Mouse (Mus musculus): ENCODE measurements at regions not wholly inside any gene's neighbourhood (a gene's known extent, or its start where the extent isn't known, plus 50 kb on each side); places are given as distances from the start of the nearest gene placed in this dataset.

- peak; percentile 17 to 28 for DNase-seq (ENCODE audit: low spot score in 2 of 2)
These were observed 221.2 kb downstream of the Myh15 start for GRCm38 (mm10) chr16:49278478-49278877.

DNA sequence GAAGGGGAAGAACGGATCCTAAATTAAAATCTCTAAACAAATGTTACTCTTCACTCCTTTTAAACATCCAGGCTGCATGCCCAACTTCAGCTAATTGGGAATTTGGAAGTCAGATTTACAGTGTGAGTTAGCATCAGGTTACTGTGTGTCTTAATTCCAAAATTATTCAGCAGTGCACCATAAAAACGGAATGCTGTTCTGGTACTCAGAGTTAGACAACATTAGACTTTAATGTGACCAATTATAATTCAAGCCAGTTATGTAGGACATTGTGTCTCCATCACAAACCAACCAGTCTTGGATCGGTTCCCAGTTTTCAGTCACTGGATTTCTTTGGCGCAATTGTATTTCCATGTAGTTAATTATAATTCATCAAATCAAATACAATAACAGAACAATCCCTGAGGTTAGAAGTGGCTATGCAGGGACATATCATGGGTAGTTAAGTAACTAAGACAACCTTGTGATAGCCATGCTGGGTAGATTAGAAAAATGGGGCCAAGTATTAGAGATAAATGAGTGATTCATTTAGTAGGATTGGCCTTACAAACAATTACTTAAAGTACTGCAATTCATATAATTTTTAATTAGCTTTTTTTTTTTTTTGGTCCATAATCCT, 230.9 kb downstream of the Myh15 start:
- DNase-seq (ENCODE audit: low spot score in 2 of 2), result no peak

DNA sequence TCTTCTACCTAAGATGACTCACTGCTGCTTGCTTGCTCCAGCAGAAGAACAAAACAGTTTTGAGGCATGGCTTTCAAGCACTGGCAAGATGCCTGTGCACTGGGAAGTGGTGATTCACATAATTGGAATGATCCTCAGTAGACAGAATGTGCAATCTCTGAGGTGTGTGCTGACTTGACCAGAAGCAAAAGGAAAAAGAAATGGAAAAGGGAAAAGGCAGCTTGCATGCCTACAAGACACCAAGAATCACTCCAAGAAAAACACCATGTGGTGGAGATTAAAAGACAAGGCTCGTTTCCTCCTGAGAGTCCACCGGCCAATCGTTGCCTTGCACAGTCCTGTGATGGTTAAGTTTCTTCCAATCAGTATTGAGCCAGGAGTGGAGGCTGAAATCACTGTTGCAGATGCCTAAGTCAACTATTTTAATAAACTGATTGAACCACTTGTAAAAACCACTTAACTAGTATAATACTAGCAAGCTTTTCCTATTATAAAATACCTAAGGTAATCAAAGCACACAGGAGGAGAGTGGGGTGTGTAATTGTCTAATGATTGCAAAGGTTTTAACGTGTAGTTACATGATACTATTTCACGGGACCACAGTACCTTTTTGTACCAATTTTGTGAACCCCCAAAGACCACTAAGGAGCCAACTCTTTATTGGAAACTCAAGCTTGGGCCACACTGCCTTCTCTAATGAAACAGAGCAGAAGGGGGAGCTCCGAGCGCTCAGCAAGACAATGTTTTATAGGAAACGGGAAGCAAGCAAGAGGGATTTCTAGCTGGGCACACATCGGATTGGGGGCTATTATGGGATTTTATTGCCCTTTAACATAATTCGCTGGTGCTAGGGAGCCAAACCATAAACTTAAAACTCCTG, 232.2 kb downstream of the Myh15 start:
- DNase-seq (ENCODE audit: low spot score in 2 of 2), result peak; percentile 3 to 49

GRCm38 (mm10) chr16:49303612-49304307, 246.5 kb downstream of the Myh15 start:
- no peak for DNase-seq (ENCODE audit: low spot score in 2 of 2)

- no peak for DNase-seq (ENCODE audit: low spot score in 2 of 2)
These were observed 247.1 kb downstream of the Myh15 start for GRCm38 (mm10) chr16:49304354-49304753.

DNA sequence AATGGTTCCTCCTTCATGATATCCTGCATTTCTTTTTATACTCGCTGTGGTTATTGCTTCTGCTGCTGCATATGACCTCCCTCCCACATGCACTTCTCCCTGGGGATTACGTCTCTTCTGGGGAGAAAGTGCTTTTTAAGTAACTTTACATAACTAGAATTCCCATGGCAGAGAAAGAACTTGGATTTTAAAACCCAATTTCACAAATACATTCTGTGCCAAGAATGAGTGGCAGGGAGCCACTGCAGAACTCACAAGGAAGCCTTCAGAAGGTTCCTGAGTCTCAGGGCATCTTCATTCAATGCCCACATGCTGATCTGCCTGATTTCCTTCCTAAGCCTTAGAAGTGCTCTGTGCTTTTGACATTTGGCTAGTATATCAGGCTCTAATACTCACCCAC, 259.8 kb downstream of the Myh15 start:
- no peak for DNase-seq (ENCODE audit: low spot score in 2 of 2)

DNA sequence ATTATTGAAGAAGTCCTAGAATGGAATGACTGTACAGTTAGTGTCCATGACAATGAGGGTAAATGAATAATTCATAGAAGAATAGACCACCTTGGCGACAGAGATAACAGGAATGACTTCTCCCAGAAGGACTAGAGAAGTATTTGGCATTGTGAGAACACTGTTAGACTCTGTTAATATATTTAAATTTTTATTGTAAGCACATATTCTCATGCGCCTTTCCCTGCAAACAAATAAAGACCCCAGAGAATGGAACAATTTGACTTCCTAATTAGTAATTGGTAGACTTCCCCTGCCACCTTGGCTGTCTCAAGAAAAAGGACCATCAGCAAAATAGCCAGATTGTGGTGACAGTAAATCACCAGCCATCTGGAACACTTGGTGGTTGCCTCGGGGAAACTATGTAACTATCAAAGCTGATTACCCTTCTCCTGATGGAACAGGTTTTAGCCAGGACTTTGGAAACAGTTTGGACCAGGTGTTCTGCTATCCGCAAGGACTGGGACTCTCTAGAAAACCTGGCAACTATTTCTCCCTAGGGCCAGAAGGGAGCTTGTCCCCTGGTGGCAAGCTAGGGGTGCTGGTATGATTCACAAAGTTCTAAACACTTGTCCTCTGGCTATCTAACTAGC, 261.9 kb downstream of the Myh15 start:
- no peak for DNase-seq (ENCODE audit: low spot score in 2 of 2)

DNA sequence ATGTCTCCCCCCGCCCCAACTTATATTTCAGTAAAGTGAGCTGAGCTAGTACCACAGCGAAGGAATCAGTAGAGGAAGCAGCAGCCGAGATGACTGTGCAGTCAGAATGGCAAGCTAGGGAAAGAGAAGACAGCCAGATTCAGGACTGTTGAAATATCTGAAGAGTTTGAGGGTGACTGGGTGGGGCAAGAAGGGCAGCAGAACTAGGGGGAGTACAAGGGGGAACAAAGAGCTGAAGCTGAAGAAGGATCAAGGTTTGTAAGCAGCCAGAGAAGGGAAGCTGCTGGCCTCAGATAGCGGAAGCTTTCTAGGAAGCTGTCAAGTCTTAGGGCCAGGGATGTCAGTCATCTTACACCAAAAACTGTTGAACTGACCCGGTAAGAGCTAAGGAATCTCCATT, 262.5 kb downstream of the Myh15 start:
- no peak for DNase-seq (ENCODE audit: low spot score in 2 of 2)

DNA sequence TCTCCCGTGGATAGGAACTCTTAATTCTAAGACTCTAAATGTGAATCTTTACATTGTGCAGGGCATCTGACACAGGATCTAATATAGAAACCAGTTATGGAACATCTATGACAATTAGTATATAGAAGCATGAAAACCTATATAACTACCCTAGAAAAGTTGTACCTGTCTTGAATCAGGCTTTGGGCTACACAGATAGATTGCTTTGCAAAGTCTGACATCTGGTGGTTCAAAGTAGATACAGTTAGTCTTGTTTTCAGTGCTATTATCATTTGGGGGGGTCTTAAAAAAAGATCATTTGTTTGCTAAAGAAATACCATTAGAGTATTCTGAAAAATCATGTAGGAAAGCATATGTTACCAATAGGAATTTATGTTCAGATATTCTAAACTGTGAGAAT, 264.7 kb downstream of the Myh15 start:
- no peak for DNase-seq (ENCODE audit: low spot score in 2 of 2)

DNA sequence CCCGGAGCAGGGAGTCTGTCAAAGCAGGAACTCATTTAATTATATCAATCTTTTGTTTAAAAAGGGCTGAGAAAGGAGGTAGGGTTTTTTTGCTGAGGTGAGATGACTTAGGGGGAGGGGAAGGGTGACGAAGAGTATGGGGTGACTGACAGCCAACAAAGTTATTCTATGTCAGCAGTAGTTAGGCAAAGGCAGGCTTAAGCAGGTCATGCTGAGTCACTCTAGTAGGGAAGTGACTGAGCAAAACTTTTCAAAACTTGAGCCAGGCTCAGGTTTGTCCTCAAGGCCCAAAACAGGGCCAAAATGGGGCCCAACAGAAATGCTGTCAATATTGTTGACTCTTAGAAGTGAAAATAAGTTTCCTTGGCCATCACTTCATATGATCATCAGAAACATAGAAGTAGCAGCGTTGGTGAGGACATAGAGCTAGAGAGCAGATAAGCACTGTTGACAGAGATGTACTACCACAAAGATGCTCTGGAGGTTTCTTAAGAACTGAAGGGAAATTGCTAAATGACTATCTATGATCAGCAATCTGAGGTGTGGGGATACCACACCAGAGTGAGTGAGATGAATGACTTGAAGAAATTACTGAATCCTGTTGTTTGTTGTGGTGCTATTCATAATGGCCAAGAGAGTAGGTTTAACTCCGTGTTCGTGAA, 273.6 kb downstream of the Myh15 start:
- no peak for DNase-seq (ENCODE audit: low spot score in 2 of 2)

DNA sequence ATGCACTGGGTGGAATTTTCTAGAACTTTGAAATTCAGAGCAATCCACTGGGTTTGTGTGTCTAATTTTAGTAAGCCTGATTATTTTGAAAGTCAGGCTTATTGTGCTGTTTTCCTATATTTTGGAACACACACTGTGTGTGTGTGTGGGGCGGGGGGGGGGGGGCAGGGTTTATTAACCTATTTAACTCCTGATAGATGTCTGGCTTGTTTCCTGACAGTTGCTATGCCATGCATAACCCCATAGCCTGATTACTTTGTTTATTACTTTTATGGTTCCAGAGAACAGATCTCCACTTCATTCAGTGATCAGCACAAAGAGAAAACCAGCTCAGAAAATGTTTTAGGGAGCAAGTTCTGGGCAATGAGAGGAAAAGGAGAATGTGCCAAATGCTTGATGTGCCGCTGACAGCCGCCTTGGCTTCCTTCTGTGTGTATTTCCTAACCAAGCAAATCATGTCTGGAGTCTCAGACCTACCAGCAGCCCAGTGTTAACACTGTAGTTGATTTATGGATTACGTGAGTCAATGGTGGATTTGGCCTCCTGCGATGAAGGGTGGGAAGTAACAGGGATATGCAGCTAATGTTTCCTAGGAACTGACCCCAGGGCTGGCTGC, 274.9 kb downstream of the Myh15 start:
- DNase-seq (ENCODE audit: low spot score in 2 of 2), result no peak

DNA sequence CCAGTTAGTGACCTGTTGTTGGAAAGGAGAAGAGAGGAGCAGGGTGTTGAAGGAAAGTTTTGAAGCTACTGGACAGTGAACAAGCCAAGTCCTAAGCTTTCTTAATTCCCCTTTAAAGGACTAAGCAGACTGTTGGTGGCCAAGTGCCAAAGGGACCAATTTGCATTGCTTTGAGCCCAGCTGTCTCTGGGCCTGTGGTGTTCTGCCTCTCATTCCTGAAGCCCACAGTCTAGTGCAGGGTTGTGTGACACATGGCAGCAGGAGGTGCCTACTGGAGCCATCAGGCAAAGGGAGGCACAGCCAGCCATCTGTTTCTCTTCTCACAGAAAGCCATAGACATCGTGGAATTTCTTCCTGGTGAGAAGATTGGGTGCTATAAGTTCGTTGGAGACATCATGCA, 278.6 kb downstream of the Myh15 start:
- no peak for DNase-seq (ENCODE audit: low spot score in 2 of 2)

DNA sequence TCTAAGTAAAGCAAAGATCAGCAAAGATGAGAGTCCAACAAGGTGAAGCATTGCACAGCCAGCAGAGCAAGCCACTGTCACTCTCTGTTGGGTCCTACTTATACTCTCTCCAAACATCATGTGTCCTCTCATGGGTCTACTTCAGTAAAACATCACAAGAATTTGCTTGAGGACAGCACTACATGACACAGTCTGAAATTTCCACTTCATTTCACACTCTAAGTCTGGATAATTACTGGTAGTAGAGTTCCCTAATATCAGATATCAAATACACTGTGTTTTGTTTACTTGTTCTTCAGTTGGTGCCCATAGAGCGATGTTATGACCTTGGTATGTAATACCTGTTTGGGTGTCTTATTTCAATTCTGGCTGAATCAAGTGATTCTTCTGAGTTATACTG, 280.7 kb downstream of the Myh15 start:
- no peak for DNase-seq (ENCODE audit: low spot score in 2 of 2)

GRCm38 (mm10) chr16:49358404-49358803, 301.1 kb downstream of the Myh15 start:
- DNase-seq (ENCODE audit: low spot score in 2 of 2), result no peak

DNA sequence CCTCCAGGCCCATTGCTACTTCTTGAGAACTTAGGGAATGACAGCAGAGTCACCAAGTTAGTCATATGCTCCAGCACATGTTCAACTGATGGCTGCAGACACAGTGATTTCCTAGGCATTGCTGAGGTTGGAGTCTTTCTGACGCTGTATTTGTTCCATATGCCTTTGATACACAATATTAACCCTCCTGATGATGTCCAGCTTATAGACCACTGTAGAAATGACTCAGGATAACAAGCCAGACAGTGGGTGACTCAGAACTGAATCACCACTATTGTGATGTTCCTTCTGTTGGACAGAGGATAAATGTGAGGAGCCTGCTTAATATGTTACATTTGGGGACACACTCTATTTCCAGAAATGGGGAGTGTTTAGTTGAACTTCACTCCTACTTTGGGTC, 304.4 kb downstream of the Myh15 start:
- DNase-seq (ENCODE audit: low spot score in 2 of 2), result no peak

GRCm38 (mm10) chr16:49369450-49369849, 312.2 kb downstream of the Myh15 start:
- no peak for DNase-seq (ENCODE audit: low spot score in 2 of 2)

- no peak for DNase-seq (ENCODE audit: low spot score in 2 of 2)
These were observed 317.8 kb downstream of the Myh15 start for GRCm38 (mm10) chr16:49375108-49375507.

DNA sequence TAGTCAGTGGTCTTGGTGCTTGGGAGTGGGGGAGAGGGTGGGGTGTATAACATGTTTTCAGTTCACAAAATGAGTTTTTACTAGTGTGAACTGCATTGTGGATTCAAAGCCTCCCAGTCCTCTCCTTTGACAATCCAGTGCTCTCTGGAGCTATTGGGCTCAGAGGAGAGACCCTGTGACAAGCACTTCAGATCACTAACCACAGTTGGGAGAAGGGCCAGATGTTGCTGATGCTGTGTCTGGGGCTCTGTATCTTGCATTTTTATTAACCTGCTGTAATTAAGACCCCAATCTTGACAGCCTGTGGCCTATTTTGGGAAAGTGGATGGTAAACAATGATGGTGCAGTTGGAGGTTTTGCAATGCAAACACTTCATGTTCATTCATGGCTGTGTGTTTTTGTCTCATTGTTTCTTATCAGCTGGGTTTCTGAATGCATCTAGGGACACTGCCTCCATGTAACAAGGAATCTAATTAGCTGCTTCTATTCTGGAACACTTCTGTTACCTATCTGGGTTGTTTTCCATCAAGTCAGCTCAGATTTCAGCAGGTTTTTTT, 320.0 kb upstream of the Ift57 start:
- no peak for DNase-seq (ENCODE audit: low spot score in 2 of 2)

- no peak for DNase-seq (ENCODE audit: low spot score in 2 of 2)
These were observed 310.9 kb upstream of the Ift57 start for GRCm38 (mm10) chr16:49388135-49388534.

- no peak for DNase-seq (ENCODE audit: low spot score in 2 of 2)
These were observed 290.9 kb upstream of the Ift57 start for GRCm38 (mm10) chr16:49407956-49408795.
